Mouse (Mus musculus): ENCODE data around the gene Ube4b. TPM values are rescaled to one million over a fixed set of nuclear protein-coding genes. Genes with fewer than 3 reads are reported as not detected.
A peak's percentile ranks its signal among the peaks of the same experiment; 100 is the strongest.

Ube4b gene
- total and polyA plus RNA-seq, 2 experiments from 2014 or later = 48.1 to 117 TPM

DNA sequence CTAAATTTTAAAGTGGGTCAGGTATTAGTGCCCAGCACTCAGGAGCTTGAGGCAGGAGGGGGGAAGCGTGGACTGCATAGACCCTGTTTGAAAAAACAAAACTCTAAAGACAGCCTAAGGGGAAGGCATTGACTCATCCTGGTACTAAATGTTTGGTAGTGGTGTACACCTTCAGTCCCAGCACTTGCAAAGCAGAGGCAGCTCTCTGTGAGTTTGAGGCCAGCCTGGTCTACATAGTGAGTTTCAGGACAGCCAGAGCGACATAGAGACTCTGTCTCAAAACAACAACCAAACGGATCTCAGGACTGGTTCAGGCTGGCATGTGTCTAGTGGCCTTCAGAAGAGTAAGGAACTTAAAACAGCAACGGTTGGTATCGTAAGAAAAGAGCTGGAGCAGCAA is 123.8 kb downstream of the Ube4b start:
- ATAC-seq (no peak), DNase-seq (ENCODE audit: low spot score) (no peak)
- peak overlapping the region; percentile 80 for H3K4me2 ChIP-seq (ENCODE audit: low read depth, low read length)
- no peak overlapping the region for H3K4me3 ChIP-seq (ENCODE audit: low read length)
- TF ChIP-seq CTCF (IDR thresholded peaks at IDR 0.05; ENCODE audit: low read depth) = no peak
- H3K27me3 ChIP-seq (ENCODE audit: insufficient read depth, low read length) = no peaks in the 10 kb centered on the region
- H3K9me3 ChIP-seq (ENCODE audit: low read length) = no peaks in the 10 kb centered on the region
- 63% methylated on average over 5 of the region's 5 CpGs for WGBS
- no peak overlapping the region for H3K9ac ChIP-seq (replicated peaks; ENCODE audit: low read length)
- peaks cover 31% of the 10 kb centered on the region for H3K4me1 ChIP-seq (ENCODE audit: insufficient read depth, low read length)
- no peaks in the 10 kb centered on the region for H3K36me3 ChIP-seq (ENCODE audit: insufficient read depth, low read length)
- H3K27ac ChIP-seq = no peak overlapping the region

DNA sequence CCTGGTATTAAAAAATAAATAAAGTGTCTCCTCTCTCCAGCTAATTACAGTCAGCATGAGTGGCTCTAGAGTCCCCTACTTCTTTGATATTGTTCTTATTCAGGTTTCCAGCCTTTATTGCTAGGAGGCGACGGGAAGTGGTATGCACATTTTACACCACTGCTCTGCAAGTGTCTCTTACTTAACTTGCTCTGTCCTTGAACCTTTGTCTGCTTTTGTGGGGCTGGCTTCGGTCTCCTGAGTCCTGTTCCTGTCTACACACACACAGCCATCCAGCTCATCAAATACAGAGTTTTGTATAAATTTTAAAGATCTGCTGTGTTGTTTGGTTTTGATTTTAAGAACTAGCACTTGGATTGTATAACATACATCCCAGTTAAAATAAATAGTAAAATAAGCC is 124.4 kb downstream of the Ube4b start:
- no peak for TF ChIP-seq CTCF (IDR thresholded peaks at IDR 0.05; ENCODE audit: low read depth)
- ATAC-seq = no peak
- Histone ChIP-seq H3K36me3 (ENCODE audit: insufficient read depth, low read length) (no peaks in the 10 kb centered on the region), H3K27me3 (ENCODE audit: insufficient read depth, low read length) (no peaks in the 10 kb centered on the region), H3K9me3 (ENCODE audit: low read length) (no peaks in the 10 kb centered on the region), H3K9ac (replicated peaks; ENCODE audit: low read length) (0 out of 2 replicates have a peak overlapping the region, but pooled peaks have one; percentile 21), H3K4me3 (ENCODE audit: low read length) (no peak overlapping the region), H3K27ac (0 out of 2 replicates have a peak overlapping the region, but pooled peaks have one; percentile 11), H3K4me2 (ENCODE audit: low read depth, low read length) (0 out of 2 replicates have a peak overlapping the region, but pooled peaks have one; percentile 3), H3K4me1 (ENCODE audit: insufficient read depth, low read length) (peaks cover 31% of the 10 kb centered on the region)
- WGBS = 39% methylated on average over 3 of the region's 3 CpGs
- DNase-seq (ENCODE audit: low spot score) = no peak

DNA sequence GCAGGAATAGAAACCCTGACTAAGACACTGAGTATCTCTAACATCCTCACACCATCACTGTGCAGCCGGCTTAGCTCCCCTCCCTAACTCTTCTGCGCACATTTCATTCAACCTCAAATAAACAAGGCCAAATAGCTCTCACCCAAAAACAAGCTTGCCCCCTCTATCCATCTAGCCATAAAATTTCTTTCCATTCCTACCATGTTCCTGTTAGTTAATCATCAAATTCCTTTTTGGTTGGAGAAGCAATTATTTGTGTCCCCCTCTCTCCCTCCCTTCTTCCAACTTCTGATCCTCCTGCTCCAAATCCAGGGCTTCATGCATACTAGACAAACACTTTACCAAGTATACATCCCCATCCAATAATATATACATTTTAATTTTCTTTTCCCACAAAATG is 130.0 kb downstream of the Ube4b start:
- Histone ChIP-seq H3K27me3 (ENCODE audit: insufficient read depth, low read length) (no peaks in the 10 kb centered on the region), H3K9me3 (ENCODE audit: low read length) (no peaks in the 10 kb centered on the region), H3K4me1 (ENCODE audit: insufficient read depth, low read length) (peaks cover 8% of the 10 kb centered on the region; the same call in 1 of the 2 replicates), H3K4me2 (ENCODE audit: low read depth, low read length) (no peak overlapping the region), H3K4me3 (ENCODE audit: low read length) (no peak overlapping the region), H3K9ac (replicated peaks; ENCODE audit: low read length) (no peak overlapping the region), H3K27ac (no peak overlapping the region), H3K36me3 (ENCODE audit: insufficient read depth, low read length) (no peaks in the 10 kb centered on the region)
- TF ChIP-seq CTCF (IDR thresholded peaks at IDR 0.05; ENCODE audit: low read depth) = no peak
- 93% methylated on average over 2 of the region's 2 CpGs for WGBS
- DNase-seq (ENCODE audit: low spot score) (no peak), ATAC-seq (no peak)

GRCm38 (mm10) chr4:149292984-149293383 is 133.6 kb downstream of the Ube4b start:
- peaks cover 5% of the 10 kb centered on the region; the same call in 1 of the 2 replicates for H3K4me1 ChIP-seq (ENCODE audit: insufficient read depth, low read length)
- H3K27ac ChIP-seq = no peak overlapping the region
- H3K4me2 ChIP-seq (ENCODE audit: low read depth, low read length) = no peak overlapping the region
- no peak for ATAC-seq
- WGBS = 61% methylated on average over 5 of the region's 5 CpGs
- H3K36me3 ChIP-seq (ENCODE audit: insufficient read depth, low read length) = peaks cover 4% of the 10 kb centered on the region; the same call in 1 of the 2 replicates
- DNase-seq (ENCODE audit: low spot score) = no peak
- H3K9ac ChIP-seq (replicated peaks; ENCODE audit: low read length) = no peak overlapping the region
- TF ChIP-seq CTCF (IDR thresholded peaks at IDR 0.05; ENCODE audit: low read depth) = no peak
- H3K27me3 ChIP-seq (ENCODE audit: insufficient read depth, low read length) = no peaks in the 10 kb centered on the region
- no peak overlapping the region for H3K4me3 ChIP-seq (ENCODE audit: low read length)
- H3K9me3 ChIP-seq (ENCODE audit: low read length) = no peaks in the 10 kb centered on the region

DNA sequence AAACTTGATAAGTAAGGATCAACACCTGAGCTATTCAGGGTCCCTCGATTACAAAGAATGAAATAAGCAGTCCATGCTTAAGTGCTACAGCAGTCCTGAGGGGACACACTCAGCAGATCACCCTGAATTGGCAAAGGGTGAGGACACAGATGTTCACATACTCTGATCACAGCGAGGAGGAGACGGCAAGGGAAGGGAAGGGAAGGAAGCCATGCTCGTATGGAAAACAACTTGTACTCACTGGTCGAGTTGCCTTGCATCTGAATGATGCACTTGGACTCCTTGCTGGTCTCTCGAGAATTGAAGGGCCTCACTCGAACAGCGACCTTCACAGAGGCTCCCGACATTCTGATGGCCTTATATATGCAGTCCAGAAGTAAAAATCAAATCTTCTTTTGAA is 135.5 kb downstream of the Ube4b start:
- peaks cover 5% of the 10 kb centered on the region; the same call in 1 of the 2 replicates for H3K4me1 ChIP-seq (ENCODE audit: insufficient read depth, low read length)
- no peaks in the 10 kb centered on the region for H3K9me3 ChIP-seq (ENCODE audit: low read length)
- no peak for TF ChIP-seq CTCF (IDR thresholded peaks at IDR 0.05; ENCODE audit: low read depth)
- H3K9ac ChIP-seq (replicated peaks; ENCODE audit: low read length) = no peak overlapping the region
- H3K36me3 ChIP-seq (ENCODE audit: insufficient read depth, low read length) = peaks cover 4% of the 10 kb centered on the region; the same call in 1 of the 2 replicates
- no peak overlapping the region for H3K27ac ChIP-seq
- 66% methylated on average over 9 of the region's 9 CpGs for WGBS
- no peak overlapping the region for H3K4me2 ChIP-seq (ENCODE audit: low read depth, low read length)
- ATAC-seq (no peak), DNase-seq (ENCODE audit: low spot score) (no peak)
- no peak overlapping the region for H3K4me3 ChIP-seq (ENCODE audit: low read length)
- H3K27me3 ChIP-seq (ENCODE audit: insufficient read depth, low read length) = no peaks in the 10 kb centered on the region

DNA sequence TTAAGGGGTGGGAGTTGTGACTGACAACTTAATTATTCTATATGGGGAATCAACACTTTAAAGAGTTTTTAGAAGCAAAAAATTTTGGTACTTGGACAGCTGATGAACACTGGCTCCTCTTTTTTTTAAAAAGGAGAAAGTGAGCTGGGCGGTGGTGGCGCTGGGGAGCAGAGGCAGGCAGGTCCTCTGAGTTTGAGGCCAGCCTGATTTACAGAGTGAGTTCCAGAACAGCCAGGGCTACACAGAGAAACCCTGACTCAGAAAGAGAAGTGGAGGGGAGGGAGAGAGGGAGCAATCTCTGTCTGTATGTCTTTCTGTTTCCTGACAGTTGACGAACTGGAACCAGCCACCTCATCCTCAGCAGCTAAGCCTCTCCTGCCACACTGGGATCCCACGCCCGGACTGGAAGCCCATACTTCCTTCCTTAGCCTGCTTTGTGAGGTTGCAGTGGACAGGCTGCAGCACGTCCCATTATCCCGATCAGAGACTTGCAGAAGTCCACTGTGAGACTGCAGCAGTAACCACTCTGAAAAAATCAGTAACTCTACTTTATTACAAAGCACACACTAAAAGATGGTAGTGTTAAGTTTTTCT is 136.3 kb downstream of the Ube4b start:
- ATAC-seq (no peak), DNase-seq (ENCODE audit: low spot score) (no peak)
- Histone ChIP-seq H3K4me1 (ENCODE audit: insufficient read depth, low read length) (peaks cover 5% of the 10 kb centered on the region; the same call in 1 of the 2 replicates), H3K9ac (replicated peaks; ENCODE audit: low read length) (no peak overlapping the region), H3K36me3 (ENCODE audit: insufficient read depth, low read length) (peaks cover 4% of the 10 kb centered on the region; the same call in 1 of the 2 replicates), H3K27ac (no peak overlapping the region), H3K4me2 (ENCODE audit: low read depth, low read length) (no peak overlapping the region), H3K4me3 (ENCODE audit: low read length) (no peak overlapping the region), H3K27me3 (ENCODE audit: insufficient read depth, low read length) (no peaks in the 10 kb centered on the region), H3K9me3 (ENCODE audit: low read length) (no peaks in the 10 kb centered on the region)
- WGBS = 92% methylated on average over 7 of the region's 7 CpGs
- no peak for TF ChIP-seq CTCF (IDR thresholded peaks at IDR 0.05; ENCODE audit: low read depth)

All from hindbrain, postnatal 0 days (tissue).